Mouse (Mus musculus) CD4-positive, CD25-positive, alpha-beta regulatory T cell, adult 4 months (primary cell): ENCODE measurements around the gene Enpp1. TPM values are rescaled to one million over a fixed set of nuclear protein-coding genes. Genes with fewer than 3 reads are reported as not detected.
"Not testable (repeated sequence)": the region's sequence is repeated elsewhere in the genome, so short reads cannot be mapped to it uniquely, and the experiment has no call there.

Source experiments
- ATAC-seq: one replicate; pipeline ENCODE4 v1.8.0; 2017
- polyA plus RNA-seq, 2 experiments: library from polyadenylated mRNA; unstranded; fragments of 100-300 nt; shearing (Covaris generic); gene quantifications; one replicate each; pipeline ENCODE4 v1.2.1; 2017

Enpp1 gene
- polyA plus RNA-seq, 2 experiments from 2014 or later: 9.4 to 11.0 TPM

DNA sequence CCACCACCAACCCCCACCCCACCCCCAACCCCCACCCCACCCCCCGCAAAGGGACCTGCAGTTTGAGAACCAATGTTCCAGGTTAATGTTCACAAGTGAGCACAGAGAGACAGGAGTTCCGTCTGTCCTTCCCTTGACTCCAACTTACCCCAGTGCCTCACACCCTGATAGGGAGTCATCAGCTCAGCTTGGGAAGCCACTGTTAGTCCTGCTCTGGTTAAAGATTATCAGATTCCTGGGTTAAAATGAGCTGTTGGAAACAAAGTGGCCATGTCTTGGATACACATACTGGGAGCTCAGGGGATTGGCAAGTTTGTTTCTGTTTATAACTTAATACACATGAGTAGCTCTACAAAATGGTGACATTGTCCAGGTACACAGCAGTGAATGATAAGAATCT, 75.0 kb downstream of the Enpp1 start:
- no peak for ATAC-seq

DNA sequence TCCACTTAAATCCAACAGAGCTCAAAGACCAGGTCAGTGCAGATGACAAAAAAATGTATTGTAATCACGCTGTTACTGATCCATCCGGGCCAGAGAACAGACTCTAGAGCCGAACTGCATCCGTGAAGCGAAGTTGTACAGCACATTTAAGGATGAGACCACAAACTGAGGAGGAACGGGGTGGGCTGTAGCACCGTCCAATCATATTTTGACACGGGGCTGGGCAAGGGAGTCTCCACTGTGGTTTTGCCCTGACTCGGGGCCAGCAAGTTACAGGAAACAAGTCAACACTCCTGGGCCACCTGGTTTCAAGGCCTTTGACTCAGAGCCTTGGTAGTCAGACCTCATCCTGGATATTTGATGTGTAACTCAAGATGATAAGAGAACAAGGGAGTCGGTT, 76.1 kb downstream of the Enpp1 start:
- ATAC-seq: peak; percentile 40

DNA sequence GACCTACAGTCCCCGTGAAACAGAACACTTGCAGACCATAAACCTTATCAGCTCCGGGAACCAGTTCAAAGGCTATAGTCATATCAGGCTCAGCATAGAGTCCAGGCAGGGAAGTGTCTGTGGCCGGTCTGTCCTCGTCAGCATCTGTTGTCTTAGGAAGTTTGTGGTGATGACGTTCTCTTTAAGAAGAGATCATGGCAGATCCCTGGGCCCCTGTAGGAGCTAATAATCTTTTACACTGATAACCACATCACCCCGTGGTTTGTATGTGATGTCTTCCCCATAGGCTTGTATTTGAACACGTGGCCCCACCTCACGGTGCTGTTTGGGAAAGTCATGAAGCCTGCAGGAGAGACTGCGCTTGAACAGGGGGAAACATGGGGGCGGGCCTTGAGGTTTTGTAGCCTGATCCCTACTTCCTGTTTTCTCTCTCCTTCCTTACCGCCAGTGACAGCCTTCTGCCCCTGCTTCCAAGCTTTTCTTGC, 76.6 kb downstream of the Enpp1 start:
- peak; percentile 9 for ATAC-seq

DNA sequence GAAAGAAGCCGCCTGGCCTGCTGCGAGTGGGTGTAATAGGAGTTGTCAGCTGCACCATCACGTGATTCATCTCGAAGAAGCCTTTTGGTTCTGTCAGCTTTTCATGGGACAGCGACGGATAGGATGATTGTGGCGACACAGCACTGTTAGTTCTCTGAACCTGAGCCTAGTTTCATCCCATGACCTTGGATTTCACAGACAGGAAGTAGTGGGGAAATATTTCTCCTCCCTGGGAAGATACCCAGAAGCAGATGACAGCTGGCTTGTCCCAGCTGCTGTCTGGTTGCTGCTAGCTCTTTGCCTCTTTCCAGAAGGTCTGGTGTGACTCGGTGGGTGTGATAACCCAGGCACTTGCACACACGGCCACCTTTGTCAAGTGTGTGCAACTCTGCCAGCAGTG, 77.7 kb downstream of the Enpp1 start:
- ATAC-seq: no peak

DNA sequence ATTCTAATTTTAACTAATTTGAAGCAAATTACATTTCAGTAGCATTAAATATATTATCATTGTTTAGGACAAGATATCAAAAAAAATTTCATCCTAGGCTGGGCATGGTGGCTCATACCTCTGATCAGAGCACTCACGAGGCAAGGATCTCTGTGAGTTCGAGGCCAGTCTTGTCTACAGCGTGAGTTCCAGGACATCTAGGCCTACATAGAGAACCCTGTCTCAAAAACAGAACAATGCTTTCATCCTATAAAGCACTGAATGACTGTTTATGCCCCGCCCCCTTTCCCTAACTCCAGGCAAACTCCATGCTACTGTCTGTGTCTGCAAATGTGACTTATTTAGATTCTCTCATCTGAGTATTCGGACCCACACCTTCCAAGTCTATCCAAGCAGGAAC, 80.8 kb downstream of the Enpp1 start:
- ATAC-seq: no peak

DNA sequence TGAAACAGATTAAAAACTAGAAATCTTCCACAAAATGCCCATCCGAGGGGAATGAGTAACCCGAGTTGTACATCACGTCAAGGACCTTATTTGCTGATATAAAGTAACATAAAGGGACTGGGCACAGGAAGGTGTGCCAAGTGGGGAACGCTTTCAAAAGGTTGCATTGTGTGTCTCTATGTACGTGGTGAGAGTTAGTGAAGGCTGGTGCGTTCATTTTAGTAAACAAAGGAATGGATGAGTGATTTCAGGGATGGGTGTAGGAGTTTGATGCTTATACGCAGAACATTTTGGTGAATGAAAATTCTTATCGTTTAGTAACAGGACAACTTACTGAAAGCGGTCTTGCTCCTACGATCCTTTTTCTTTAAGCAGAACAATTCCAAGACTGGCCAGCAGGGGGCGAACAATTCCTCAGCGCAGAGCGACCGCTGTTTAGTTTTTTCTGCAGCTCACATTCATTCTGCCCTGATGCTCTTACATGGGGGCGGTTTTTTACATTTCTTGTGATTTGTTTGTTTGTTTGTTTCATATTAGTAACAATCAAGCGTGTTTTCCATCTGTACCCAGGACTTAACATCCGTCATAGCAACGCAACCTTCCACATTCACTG, 81.4 kb downstream of the Enpp1 start:
- ATAC-seq: peak; percentile 77

DNA sequence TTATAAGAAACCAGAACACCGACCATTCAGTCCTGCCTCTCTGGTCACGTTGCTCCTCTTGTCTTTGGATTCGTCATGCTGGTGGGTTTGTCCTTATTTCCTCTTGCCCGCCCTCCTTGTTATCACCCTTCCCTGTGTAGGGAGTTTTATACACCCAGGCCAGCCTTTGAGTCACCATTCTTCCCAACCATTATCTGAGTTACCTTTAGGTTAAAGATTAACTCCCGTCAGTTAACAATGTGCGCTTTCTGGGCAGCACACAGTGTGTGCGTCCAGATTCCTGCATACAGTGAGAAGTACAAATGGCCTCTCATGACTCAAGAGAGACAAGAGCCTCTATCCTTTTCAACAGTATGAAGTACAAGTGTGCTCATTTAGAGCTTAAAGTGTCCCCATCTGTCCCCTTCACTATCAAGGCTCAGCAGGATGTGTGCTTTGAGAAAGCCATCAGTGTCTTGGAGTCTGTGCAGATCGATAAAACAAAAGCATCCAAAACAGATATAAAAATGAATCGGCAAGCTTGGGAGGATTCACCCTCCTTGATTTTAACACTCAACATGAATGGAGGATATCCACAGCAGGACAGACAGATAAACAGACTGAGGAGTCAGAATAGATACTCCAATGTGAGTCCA, 82.8 kb downstream of the Enpp1 start:
- ATAC-seq: no peak

DNA sequence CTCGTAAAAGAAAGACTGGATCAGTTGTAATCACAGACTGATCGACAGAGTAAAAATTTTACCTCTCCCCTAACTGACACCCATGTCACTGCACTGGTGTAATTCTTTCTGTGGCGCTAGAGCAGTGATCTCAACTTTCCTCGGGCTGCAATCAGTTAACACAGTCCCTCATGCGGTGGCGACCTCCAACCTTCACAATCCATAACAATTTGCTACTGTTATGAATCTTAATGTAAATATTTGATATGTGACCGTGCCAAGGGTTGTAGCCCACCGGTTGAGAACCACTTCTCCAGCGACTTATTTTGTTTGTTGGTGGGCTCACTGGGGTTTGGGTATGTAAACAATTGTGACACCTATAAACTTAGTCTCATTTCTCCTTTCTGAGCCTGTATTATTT, 83.5 kb downstream of the Enpp1 start:
- ATAC-seq: no peak

DNA sequence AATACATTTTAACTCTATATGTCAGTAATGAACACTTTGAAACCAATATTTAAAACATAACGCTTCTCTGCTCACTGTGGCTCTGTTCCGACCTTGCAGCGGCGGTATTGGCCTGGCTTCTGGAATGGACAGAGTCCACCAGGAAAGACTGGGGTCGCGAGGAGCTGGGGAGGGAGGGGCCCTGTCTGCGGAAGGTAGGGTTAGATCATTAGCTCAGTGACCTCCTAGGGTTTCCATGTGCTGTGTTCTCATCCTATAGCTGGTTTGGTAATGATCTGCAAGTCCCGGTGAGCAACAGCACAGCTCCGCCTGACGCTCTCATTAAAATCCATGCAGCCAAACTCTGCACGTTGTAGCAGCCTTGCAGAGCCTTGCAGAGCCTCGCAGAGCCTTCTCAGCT, 84.7 kb downstream of the Enpp1 start:
- no peak for ATAC-seq

DNA sequence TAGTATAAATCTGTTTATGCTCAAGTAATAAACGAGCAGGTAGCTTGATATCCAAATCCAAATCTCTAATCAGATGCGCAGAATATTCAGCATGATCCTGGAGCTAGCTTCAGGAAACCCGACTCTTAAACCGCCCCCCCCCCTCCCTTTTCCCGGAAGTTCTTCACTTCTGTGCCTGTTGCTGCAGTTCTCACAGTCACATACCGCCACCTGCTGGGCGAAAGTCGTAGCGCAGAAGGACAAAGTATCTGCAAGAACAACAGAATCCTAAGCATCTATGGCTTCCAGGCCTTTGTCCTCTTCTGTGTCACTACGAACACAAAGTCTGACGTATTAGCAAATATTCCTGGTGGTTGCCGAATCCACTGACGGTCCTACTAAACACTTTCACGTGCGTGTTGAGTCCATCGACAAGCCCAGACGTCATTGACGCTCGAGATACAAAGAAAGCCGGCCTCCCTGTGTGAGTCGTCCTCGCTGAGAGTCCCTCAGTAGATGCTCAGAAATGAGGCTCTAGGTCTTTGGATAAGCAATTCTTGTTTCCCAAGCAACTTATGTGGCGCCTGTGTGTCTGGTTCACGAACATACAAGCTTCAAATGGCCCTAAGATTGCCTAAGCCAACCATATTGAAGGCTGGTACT, 86.8 kb downstream of the Enpp1 start:
- ATAC-seq: peak; percentile 79

DNA sequence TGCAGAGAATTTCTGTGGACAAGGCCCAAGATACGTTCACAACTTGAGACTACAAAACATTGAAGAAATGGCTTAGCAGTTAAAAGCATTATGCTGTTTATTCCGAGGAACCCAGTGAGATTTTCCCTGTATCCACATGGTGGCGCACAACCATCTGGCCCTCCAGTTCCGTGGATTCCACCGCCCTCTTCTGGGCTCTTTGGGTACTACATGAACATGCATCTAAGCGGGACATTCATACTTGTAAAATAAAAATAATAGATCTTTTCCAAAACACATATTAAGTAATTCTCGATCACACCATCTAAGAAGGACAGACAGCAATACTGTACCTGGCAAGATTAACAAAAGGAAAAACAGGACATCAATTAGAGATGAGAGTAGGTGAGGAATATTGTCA, 89.4 kb downstream of the Enpp1 start:
- peak; percentile 80 for ATAC-seq

DNA sequence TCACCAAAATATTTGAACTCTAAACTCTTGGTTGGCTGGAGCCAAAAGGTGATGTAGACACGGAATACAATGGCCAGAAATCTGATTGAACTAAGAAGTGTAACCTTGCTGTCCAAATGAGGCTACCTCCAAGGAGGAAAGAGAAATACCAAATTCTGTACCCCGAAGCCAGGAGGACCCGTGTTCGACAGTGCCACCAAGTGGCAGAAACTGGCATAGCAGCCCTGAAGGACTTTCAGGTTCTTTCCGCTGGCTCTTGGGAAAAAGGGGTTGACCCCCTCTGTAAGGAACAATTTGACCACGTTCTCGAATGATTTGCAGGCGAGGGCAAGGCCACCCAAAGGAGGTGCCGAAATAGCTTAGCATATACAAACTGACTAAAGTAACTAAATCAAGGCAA, 90.4 kb downstream of the Enpp1 start:
- peak; percentile 53 for ATAC-seq

DNA sequence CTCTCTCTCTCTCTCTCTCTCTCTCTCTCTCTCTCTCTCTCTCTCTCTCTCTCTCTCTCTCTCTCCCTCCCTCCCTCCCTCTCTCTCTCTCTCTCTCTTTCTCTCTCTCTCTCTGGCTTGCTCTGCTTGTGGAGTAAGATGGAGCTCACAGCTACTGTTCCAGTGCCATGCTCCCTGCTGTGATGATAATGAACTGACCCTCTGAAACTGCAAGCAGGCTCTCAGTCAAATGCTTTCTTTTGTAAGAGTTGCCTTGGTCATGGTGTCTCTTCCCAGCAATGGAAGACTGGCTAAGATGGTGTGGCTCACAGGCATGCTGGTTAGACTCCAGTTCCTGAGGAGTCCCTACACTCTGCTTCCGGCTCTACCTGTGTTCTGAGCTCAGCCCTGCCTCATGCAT, 95.4 kb downstream of the Enpp1 start:
- ATAC-seq: not testable (repeated sequence)

DNA sequence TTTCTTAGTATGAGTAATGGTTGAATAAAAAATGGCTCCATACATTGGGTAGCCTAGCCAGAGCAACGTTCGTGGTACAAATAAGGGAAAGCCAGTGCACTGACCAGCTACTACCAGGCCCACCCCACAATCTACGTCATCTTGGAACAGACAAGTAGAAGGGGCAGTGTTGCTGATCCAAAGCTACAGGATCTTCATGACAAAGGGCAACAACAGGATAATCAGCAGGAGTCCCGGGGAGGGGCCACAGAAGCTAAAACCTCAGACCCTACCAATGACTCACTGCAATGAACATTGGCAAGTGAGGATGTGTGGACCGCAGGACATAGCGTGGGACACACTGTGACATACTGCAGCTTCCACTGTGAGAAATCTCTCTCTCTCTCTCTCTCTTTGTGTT, 96.2 kb downstream of the Enpp1 start:
- no peak for ATAC-seq

DNA sequence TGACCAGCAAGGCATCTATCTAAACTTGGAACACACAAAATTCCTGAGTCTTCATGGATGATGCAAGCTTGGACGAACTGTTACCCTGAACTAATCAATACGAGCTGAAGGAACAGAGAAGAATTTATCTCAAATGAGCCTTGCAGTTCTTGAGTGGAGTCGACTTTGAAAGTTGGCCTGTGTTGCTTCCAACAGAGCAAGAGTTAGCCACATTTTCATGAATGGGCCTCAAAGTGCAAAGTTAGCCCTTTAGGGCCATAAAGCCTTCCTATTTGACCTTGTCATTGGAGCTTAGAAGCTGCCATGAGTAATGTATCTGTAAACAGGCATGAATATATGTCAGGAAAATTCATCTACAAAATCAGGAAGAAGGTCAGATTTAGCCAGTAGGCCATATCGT, 97.2 kb downstream of the Enpp1 start:
- ATAC-seq: no peak

DNA sequence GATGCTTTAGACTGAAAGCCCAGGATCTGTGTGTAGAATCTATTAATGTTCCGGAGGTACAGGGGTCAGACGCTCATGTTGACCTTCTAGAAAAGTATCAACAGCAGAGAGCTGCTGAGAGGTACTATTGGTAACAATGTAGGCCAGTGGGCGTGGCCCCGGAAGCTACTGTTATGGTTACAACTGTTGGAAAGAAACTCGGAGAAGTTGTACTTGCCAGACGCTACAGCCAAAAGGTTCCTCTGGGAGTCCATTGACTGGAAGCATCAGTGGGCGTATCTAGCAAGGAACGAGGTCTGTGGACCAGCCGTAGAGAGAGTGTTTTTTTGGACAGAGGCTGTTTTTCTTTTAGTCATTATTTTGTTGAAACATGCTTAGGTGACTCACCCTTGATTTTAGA, 102.2 kb downstream of the Enpp1 start:
- no peak for ATAC-seq

DNA sequence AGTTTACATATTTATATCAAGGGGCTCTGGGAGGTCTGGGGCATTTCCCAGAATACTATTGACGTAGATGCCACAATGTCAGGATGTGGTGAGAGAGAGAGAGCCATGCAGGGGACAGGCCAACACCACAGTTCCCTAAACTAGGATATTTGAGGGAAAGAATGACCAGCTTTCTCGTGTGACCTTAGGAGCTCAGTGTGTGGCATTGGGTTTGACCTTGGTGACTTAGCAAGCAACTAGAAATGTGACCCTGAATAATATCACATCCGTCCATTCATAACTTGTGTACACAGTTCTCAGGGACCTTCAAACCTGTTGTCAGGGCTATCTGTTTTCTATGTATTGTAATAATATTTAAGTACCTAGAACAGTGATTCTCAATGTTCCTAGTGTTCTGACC, 102.8 kb downstream of the Enpp1 start:
- ATAC-seq: no peak

DNA sequence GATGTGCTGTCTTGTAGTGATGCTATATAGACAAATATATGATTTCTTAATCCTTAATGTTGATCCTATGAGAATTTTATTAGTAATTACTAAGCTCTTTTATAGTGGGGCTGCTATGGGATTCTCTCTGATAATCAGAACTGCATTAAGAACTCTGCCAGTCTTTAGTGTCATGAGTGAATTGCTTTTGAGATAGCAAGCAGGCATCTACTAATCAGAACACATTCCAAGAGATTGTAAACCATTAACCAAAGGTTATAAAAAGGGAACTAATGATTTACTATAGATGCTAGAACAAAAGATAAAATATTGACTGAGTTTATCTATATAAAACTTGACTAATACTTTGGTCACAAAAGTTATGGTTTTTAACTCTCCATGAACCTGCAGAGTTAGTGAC, 108.2 kb downstream of the Enpp1 start:
- no peak for ATAC-seq

DNA sequence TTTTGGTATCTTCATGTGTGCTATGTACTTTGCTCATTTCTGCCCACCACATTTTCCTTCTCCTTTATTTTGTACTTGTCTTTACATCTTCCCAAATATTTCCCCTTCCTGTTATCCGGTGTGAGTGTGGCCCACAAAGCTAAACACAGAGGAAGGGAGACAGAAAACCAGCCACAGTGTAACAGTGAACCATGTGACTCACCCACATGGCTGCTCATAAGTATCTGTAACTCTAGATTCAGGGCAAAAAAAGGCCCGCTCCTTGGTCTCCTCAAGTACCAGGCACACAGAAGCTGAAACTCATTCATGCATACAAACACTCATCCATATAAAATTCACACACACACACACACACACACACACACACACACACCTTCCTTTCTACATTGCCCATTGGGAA, 108.9 kb downstream of the Enpp1 start:
- ATAC-seq: no peak

DNA sequence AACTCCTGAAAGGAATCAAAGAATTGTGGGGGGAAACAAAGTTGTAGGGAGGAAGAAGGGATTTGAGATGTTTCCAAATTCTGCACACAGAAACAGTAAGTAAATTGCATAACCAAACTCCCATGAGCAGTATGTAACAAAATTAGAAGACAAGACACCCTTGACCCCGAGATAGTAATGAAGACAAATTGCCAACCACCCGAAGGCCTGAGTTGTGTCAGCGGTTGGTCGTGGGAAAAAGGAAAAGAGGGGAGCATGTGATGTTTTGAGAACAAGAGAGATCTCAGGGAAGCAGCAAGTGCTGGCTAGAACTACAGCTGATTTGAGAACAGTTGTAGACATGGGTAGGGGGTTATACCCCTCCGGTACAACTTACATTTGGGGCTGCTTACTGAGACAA, 112.2 kb downstream of the Enpp1 start:
- no peak for ATAC-seq

DNA sequence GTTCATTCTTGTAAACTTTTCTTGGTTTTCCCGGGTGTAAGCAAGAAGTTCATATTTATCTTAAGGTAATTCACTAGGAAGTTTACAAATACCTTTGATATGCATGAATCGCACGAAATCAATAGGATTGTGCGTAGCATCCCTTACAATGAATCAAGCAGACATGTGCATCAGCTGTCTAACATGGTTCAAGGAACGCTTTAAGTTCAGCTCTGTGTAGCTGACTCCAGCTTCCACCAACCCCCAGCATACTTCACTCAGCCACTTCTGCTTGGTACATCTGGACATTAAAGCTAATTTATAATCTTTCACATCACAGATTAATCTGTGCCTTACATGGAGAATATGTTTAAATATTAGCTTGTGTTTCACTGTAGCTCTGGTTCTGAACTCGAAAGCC, 113.3 kb downstream of the Enpp1 start:
- ATAC-seq: no peak

DNA sequence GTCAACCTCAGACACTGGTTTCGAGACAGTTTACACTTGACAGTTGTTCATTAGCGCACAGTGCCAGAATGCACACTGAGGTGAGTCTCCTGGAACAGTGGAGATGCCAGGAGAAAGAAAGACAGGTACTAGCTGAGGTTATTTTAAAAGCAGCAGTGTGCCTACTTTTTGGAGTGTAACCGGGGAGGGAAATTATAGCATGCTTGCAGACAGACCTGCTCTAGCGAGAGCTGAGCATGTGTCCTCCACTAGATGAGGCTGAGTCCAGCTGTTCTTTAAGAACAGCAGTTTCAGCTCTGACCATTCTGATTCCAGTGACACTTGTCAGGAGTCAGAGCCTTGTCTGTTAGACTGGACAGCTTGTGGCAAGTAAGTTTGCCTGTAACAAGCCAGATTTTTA, 114.2 kb downstream of the Enpp1 start:
- ATAC-seq: no peak

DNA sequence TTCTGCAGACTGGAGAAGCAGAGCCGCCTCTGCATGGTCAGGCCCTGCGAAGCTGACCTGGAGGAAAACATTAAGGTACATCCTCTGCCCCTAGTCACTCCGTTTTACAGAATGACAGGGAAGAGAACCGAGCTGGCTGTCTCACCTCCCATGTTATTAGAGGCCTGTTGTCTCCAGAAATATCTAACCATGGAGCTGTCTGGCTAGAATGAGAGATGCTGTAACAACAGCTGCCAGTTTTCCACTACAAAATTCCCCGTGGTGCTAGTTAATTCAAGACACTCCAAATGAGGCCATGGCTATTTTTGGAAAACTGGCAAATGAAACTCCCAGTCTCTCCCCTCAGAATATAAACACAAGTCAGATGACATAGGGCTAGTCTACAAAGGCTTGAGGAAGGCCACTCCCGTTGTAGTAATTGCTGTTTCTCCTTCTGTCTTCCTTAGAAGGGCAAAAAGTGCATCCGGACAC, 115.1 kb downstream of the Enpp1 start:
- no peak for ATAC-seq
